Mouse (Mus musculus) kidney, adult 2 months (tissue): ENCODE results near the gene Mbd5.

Experiments used
- CTCF ChIP-seq: fragments of 200-500 bp; conservative IDR thresholded peaks from 2 replicates; pipeline ENCODE4 v1.5.1; 2011; ENCODE audit warnings: low read depth, mild to moderate bottlenecking, control low read depth, low read length, moderate library complexity, mixed read lengths; ENCODE audit not compliant: insufficient read depth, insufficient read length
- POLR2A ChIP-seq: fragments of 200-500 bp; IDR thresholded peaks from one replicate; pipeline ENCODE4 v1.6.1; 2011; ENCODE audit warnings: low read depth, low read length, control low read depth

DNA sequence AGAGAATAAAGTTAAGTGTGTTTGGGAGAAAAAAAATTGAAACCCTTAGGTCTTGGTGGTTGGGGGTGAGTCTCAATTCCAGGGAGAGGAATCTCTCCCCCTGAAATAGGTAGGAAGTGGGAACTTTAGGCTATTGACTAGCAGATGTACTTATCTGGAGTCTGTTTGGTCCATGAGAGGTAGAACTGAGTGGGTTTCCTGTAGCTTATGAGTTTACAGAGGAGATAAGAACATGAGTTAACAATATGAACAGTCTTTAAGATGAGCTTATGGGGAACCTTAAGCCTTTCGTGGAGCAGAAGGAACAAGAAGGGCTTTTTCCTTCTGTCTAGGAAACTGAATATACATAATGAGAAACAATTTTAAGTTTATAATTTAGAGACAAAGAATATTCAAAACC lies 404.8 kb downstream of the Mbd5 start:
- no peak for TF ChIP-seq POLR2A
- TF ChIP-seq CTCF = no peak
